Mouse (Mus musculus) cortical plate, adult 2 months (tissue): ENCODE measurements around the gene Ky. TPM values are rescaled to one million over a fixed set of nuclear protein-coding genes. Genes with fewer than 3 reads are reported as not detected.
A peak's percentile ranks its signal among the peaks of the same experiment; 100 is the strongest.

Experiments
- H3K27ac ChIP-seq: fragments of 200-500 bp; 2 replicates; pipeline ENCODE4 v1.5.1; 2012; ENCODE audit warnings: low read length, control low read depth, inconsistent platforms; ENCODE audit not compliant: insufficient read depth
- H3K4me1 ChIP-seq: fragments of 200-500 bp; 2 replicates; pipeline ENCODE4 v1.6.1; 2011; ENCODE audit warnings: low read length; ENCODE audit not compliant: control insufficient read depth, insufficient read depth
- H3K4me3 ChIP-seq: fragments of 200-500 bp; 2 replicates; pipeline ENCODE4 v1.5.1; 2011; ENCODE audit warnings: mild to moderate bottlenecking, low read length, control low read depth; ENCODE audit not compliant: insufficient read depth
- CTCF ChIP-seq: fragments of 200-500 bp; IDR thresholded peaks from 2 replicates; pipeline ENCODE4 v1.5.1; 2011; ENCODE audit warnings: mild to moderate bottlenecking, control low read depth, low read length; ENCODE audit not compliant: insufficient read depth; ENCODE audit errors: extremely low read depth
- POLR2A ChIP-seq: fragments of 200-500 bp; IDR thresholded peaks from 2 replicates; pipeline ENCODE4 v1.6.1; 2011; ENCODE audit warnings: mild to moderate bottlenecking, low read length, control low read depth; ENCODE audit not compliant: insufficient read depth; ENCODE audit errors: extremely low read depth
- polyA plus RNA-seq: library from polyadenylated mRNA; depleted of rRNA; stranded (reverse); fragments of >200 nt; gene quantifications from 2 replicates; pipeline ENCODE4 v1.2.3, GENCODE M21; 2012

Ky gene
- polyA plus RNA-seq, 1 experiment: 2.0 TPM

DNA sequence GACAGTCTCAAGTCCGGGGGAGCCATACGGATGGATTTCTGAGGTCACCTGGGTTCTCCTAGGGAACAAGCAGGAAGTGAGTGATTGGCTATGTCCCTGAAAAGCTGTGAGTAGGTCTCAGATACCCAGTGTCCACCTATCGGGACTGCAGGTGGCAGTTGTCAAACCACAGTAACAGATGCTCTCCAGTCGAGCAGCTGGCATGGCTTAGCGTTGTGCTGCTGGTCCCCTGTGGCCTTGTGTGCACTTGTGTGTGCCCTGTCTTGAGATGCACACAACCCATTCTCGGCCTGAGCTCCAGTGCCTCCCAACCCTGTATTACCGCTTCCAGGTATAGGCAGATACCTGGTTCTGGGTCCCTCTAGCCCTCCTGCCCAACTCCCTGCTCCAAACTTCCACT is 23.0 kb downstream of the Ky start:
- H3K4me3 ChIP-seq: no peak overlapping the region
- no peak for TF ChIP-seq POLR2A
- no peak for TF ChIP-seq CTCF
- no peaks in the 10 kb centered on the region for H3K4me1 ChIP-seq
- H3K27ac ChIP-seq: no peak overlapping the region

DNA sequence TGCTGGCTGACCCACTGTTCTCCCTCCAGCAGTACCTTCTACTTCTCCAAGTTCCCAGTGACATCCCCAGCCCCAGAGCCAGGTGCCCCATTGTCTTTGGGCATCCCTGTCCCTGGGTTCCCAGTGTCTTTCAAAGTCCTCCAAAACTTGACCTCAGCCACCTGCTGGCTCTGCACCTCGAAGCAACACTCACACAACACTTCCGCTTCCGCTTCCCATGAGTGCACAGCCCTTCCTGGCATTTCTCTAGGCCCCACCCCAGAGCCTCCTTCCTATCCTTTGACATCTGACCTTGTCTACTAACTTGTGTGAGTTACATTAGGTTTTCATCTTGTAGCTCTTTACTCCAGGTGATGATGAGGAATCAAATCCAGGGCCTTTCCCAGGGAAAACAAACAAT is 23.5 kb downstream of the Ky start:
- Histone ChIP-seq H3K4me1 (no peaks in the 10 kb centered on the region), H3K27ac (no peak overlapping the region), H3K4me3 (no peak overlapping the region)
- TF ChIP-seq POLR2A: no peak
- TF ChIP-seq CTCF: no peak

DNA sequence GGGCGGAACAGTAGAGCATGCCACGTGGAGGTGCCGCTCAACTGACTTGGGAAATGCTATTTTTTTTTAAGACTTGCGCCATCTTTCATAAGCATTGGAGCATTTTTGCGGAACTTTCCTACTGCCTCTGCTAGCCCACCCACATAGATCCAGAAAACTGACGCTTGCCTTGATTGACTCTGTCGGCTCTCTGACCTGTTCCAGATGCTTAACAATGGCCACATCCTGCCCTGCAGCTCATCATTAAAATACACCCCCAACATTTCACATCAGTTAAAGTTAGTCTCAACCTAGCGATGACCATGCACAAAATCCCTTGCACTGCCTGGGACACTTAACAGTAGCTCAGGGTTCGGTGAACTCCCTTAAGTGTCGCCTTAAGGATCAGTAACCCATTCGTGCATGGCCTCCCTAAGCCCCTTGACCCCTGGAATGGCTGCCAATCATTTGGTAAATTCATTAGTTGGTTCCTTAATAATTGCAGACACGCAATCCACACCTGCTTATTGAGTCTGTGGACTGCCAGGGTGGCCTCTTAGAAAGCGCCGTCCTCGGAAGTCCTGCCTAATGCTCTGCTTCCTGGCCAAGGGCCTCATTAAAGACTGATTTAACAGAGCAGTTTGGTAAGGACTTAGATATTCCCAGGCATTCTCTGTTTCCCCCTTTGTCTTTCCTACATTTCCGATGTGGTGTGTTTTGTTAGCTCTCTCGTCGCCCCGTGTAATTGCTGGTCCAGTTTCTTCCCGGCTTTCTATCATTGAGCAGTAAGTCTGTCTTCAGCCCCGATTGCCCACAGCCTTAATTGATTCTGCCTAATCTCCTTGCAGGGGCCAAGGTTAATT is 25.7 kb downstream of the Ky start:
- Histone ChIP-seq H3K4me1 (no peaks in the 10 kb centered on the region), H3K4me3 (no peak overlapping the region)

DNA sequence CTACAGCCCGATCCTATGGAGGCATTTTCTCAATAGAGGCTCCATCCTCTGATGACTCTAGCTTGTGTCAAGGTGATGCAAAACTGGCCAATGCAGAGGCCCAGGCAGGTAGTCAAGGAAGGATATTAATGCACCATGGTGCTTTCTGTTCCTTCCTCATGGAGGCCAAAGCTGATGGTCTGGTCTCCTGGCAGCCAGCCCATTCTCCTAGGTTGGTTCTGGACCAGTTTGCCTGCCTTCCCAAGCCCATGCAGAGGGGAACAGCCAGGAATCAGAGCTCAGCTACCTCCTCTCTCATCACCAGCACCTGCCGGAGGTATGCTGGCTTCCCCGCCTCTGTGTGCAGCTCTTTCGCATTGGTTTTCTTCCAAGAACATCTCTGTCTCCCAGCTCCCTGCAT is 31.4 kb downstream of the Ky start:
- TF ChIP-seq CTCF: no peak
- TF ChIP-seq POLR2A: no peak
- no peak overlapping the region for H3K4me3 ChIP-seq

More for the DNA sequence above, 25.7 kb downstream of the Ky start:
- no peak for TF ChIP-seq POLR2A
- TF ChIP-seq CTCF: no peak
- no peak overlapping the region for H3K27ac ChIP-seq

DNA sequence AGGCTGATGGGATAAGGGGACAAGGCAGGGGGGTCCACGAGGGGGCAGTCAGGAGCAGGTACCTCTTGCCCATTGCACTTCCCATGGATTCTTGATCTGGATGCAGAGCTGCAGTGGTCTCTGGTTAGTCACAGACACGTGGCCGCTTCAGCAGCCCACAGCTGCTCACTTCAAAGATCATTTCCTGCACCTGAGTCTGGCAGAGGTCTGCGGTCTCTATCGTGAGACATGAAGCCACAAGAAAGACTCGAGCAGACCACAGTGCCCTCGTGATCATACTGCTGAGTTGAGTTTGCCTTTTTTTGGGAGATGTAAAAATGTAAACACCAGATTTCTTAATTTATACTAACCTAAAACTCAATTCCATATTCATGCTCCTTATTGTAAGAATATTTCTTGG is 34.1 kb downstream of the Ky start:
- Histone ChIP-seq H3K4me1 (no peaks in the 10 kb centered on the region), H3K27ac (no peak overlapping the region), H3K4me3 (no peak overlapping the region)
- TF ChIP-seq CTCF: no peak
- TF ChIP-seq POLR2A: no peak

More for the DNA sequence above, 31.4 kb downstream of the Ky start:
- Histone ChIP-seq H3K4me1 (no peaks in the 10 kb centered on the region), H3K27ac (no peak overlapping the region)

DNA sequence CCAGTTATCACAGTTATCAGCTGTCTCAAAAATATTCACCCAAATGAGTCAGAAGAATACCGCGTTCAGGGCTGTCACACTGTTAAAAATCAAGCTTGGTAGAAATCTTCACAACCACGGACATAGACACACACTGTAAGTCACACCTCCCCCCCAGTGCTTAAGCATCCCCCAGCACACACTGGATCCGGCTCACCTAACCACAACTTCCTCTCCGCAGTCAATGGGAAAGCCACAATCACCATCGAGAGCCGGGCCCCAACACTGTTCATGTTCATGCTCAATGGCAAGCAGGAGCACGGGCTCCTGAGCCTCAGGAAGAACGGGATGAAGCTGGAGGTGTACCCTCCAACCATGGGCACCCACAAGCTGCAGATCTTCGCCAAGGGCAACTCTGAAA is 36.1 kb downstream of the Ky start:
- no peak overlapping the region for H3K27ac ChIP-seq
- peaks cover under 1% of the 10 kb centered on the region for H3K4me1 ChIP-seq
- H3K4me3 ChIP-seq: no peak overlapping the region
- TF ChIP-seq POLR2A: no peak
- TF ChIP-seq CTCF: no peak

DNA sequence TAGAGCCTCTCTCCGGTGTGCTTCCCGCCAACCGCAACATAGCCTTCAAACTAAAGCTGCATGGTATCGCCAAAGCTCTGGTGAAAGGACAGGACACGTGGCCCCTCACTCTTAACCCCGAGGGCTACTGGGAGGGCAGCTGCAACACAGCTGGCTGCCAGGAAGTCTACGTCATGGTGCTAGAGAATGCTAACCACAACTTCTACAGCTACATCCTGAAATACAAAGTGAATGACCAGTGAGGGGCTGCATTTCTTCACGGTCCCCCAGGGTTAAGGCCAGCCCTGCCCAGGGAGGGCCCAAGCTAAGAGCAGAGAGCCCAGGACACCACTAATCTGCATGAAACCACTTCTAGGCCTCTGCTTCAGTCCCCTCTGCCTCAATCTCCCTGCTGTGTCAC is 37.0 kb downstream of the Ky start:
- no peak for TF ChIP-seq POLR2A
- TF ChIP-seq CTCF: no peak
- no peak overlapping the region for H3K4me3 ChIP-seq
- no peak overlapping the region for H3K27ac ChIP-seq
- H3K4me1 ChIP-seq: peaks cover 3% of the 10 kb centered on the region

DNA sequence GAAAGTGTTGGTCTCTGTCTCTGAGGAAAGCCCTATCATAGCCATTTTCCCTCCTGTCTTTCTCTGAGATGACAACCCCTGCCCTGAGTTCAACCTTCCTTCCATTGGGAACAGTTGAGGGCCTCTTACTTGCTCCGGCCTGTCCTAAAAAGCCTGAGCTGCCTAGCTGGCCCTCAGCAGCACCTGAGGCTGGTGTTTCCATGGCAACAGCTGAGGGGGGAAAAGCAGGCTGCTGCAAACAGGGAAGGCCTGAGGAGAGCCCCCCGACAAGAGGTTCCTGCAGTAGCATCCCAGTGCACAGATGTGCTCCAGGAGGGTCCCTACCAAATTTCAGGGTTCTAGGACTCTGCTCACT is 38.2 kb downstream of the Ky start:
- Histone ChIP-seq H3K4me3 (no peak overlapping the region), H3K4me1 (peaks cover 3% of the 10 kb centered on the region), H3K27ac (no peak overlapping the region)
- TF ChIP-seq POLR2A: no peak
- no peak for TF ChIP-seq CTCF

DNA sequence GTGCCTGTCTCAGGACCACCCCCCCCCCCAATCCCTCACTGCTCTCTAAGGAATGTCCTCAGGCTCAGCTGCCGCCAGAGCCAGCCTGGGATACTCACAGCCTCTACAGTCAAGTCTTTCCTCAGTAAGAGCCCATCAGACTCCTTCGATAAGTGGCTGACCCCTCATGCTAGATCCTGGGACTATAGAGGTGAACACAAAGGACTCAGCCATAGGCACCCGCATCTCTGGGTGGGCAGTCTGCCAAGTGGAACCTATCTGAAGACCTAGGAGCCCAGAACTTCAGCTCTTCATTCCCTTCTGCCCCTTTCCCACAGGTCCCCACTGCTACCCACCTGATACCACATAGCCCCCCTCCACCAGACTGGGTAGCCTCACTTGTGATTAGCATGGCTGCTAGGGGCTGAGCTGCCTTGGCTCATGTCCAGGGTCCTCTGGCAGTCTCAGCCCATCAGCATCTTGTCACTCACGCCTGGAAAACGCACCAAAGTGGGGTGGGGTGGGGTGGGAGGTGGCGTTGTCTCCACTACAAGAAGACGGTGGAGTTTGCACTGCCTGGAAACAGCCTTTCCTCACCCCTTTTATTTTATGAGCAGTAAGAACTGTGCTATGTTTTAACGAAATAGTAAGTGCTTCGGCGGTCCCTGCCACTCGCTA is 38.7 kb downstream of the Ky start:
- Histone ChIP-seq H3K4me3 (peak overlapping the region; percentile 9; the same call in 1 of the 2 replicates), H3K4me1 (peaks cover 3% of the 10 kb centered on the region), H3K27ac (no peak overlapping the region)
- TF ChIP-seq POLR2A: no peak
- TF ChIP-seq CTCF: no peak

DNA sequence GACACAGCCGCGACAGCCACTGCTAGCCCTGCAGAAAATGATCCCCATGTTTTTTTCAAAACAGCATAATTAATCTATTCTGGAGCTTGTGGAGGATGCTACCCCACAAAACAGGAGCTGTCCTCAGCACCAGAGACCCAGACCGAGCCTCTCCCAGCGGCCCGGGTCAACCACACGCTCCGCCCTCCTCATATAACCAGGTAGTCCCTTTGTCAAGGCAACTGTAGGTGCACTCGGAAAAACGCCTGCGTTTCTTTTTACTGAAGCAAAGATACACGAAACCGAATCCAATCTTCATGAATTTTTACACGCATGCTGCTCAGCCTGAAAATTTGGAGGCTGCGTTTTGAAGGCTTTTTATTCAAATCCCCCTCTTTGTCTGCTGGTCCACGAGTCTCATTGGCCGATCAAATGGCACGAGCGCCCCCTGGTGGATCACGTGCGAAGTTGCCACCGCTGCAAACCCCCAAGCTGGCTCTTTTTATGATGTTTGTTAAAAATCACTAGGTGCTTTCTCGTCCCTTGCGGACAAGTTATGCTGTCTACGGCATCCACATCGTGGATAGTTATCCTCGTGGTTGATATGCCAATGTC is 39.3 kb downstream of the Ky start:
- Histone ChIP-seq H3K4me1 (peaks cover 3% of the 10 kb centered on the region), H3K27ac (no peak overlapping the region)
- TF ChIP-seq POLR2A (no peak), CTCF (peak; percentile 80)

More for the DNA sequence above, 39.3 kb downstream of the Ky start:
- peak overlapping the region; percentile 9; the same call in 1 of the 2 replicates for H3K4me3 ChIP-seq
